Mouse (Mus musculus) right cerebral cortex, postnatal 4 days (tissue): Measurements from ENCODE around the gene Lrch4.
"Not testable (repeated sequence)": the region's sequence is repeated elsewhere in the genome, so short reads cannot be mapped to it uniquely, and the experiment has no call there.

Experiments used
- DNase-seq: peaks from one replicate; pipeline ENCODE4 v3.0.0-alpha.2; 2022

Lrch4 gene

GRCm38 (mm10) chr5:137613550-137613949, 15.4 kb upstream of the Lrch4 start, which contains the start of gene Pcolce:
Gene Pcolce, minus strand, starts transcription at chr5:137613784.
- no peak for DNase-seq

DNA sequence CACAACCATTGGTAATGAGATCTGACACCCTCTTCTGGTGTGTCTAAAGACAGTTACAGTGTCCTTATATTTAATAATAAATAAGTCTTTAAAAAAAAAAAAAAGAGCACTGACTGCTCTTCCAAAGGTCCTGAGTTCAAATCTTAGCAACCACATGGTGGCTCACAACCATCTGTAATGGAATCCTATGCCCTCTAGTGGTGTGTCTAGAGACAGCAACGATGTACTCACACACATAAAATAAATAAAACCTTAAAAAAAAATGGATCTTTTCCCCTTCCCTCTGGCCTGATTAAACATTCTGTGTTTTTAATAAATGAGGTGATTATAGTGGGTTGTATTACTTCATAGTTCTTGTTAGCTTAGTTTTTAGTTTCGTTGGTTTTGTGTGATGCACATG, 14.0 kb upstream of the Lrch4 start:
- not testable (repeated sequence) for DNase-seq

GRCm38 (mm10) chr5:137615347-137615746, 13.6 kb upstream of the Lrch4 start:
- DNase-seq: no peak

GRCm38 (mm10) chr5:137623937-137624530, 4.9 kb upstream of the Lrch4 start:
- DNase-seq: no peak

- no peak for DNase-seq
These were observed 930 bp upstream of the Lrch4 start for GRCm38 (mm10) chr5:137627991-137628390.

DNA sequence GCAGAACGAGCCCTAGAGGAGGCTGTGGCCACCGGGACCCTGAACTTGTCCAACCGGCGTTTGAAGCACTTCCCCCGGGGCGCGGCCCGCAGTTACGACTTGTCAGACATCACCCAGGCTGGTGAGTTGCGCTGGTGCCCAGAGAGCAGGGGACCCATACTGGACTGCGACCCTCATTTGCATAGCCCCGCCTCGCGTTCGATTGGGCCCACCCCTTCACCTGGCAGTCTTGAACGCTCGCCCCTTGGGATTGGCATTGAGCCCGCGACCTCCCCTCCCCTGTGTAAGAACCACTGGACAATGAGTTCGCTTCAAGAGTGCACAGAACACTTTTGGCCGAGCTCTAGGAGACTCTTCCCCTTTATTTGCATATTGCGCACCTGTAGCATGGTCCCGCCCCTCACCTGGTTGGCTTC, 393 bp downstream of the Lrch4 start:
- peak; percentile 44 for DNase-seq

GRCm38 (mm10) chr5:137629906-137630545, 1.1 kb downstream of the Lrch4 start:
- no peak for DNase-seq

DNA sequence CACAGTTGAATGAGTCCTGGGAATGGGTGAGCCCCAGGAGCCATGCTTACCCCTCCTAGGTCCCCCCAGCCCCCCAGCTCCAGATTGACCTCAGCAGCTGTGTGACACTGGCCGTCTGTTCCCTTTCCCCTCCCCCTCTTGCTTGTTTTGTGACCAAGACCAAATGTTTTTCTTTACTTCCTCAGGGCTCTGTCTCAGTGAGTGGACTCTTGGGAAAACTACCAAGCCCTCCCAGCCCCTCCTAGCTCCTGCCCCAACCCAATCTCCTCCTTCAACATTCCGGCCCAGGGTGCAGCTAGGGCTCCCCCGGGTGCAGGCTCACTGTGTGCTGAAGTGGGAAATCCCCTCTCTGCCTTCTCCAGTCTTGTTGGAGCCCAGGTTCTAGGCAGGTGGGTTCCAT, 1.7 kb downstream of the Lrch4 start:
- no peak for DNase-seq

DNA sequence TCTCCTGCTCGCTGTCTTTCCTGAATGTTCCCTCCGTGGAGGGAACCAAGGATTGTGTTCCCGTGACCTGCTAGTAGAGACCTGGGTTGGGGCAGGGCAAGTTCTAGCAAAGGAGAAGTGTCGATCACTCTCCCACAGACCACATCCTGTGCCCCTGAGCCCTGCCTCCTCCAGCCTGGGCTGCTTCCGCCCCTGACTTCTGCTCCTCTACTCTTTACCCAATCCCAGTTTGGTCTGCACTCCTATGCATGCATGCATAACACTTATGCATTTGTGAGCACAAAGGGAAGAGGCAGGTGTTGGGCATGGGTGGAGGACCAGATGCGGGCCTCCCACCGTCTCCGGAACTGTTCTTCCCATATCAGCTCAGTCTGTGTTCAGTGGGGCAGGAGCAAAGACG, 2.2 kb downstream of the Lrch4 start:
- DNase-seq: no peak

DNA sequence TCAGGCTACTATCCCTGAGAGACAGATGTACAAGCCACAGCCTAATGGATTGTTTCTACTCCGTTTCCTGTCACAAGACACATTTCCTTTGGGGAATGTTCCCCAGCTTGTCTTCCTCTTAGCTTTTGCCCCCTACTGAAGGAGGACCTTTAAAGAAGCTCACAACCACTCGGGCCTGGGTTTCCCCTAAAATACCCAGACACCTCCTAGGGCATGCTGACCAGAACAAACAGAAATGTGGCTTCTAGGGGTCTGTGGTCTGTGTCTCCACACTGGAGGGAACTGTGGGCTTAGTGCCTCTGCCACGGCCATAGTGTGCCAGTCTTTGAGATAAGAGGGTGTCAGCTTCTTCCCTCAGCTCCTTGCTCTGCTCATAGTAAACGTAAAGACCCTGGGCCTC, 2.7 kb downstream of the Lrch4 start:
- no peak for DNase-seq

DNA sequence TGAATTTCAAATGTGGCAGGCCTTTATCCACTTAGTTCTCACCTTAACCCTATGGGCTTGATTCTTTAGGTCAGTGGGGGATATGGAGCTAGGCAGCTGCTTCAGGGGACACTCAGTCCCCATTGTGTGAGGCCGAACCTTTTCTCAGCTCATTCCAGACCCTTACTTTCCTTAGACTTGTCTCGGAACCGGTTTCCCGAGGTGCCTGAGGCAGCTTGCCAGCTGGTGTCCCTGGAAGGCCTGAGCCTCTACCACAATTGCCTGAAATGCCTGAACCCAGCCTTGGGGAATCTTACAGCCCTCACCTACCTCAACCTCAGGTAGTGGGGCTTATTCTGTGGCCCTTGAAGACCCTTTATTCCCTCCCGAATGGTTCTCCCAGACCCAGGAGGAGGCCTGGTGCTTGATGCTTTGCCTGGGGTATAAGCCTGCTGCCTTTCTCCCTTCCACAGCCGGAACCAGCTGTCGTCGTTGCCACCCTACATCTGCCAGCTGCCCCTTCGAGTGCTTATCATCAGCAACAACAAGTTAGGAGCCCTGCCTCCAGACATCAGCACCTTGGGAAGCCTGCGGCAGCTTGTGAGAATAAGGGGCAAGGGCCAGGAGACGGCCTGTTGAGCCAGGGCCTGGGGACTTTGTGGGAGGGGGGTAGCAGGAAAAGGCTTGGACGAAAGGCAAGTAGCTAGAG, 4.6 kb downstream of the Lrch4 start:
- no peak for DNase-seq

DNA sequence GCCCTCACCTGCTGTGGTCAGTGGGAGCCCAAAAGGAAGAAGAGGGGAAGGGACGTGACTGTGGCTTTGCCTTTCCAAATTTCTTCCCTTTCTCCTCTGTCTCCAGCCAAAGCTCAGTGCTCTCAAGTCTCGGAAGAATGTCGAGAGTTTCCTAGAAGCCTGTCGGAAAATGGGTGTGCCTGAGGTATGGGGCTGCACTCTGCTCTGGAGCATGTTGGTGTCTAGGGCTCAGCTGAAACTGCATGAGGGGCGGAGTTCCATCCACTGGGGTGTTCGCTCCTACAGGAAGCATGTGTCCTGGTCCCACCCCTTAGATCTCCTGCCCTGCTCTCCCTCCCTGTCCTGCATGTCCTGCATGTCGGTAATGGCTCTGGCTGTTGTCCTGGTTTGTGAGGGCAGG, 10.6 kb downstream of the Lrch4 start:
- DNase-seq: no peak

- DNase-seq: no peak
These were observed 12.1 kb downstream of the Lrch4 start, which contains the start of gene Sap25 for GRCm38 (mm10) chr5:137641054-137641453. Gene Sap25, plus strand, starts transcription at chr5:137641334.

- no peak for DNase-seq
These were observed 14.0 kb downstream of the Lrch4 start for GRCm38 (mm10) chr5:137642886-137643285.

GRCm38 (mm10) chr5:137644484-137644883, 15.6 kb downstream of the Lrch4 start:
- DNase-seq: no peak

- no peak for DNase-seq
These were observed 16.2 kb downstream of the Lrch4 start for GRCm38 (mm10) chr5:137645091-137645651.

- no peak for DNase-seq
These were observed 16.8 kb downstream of the Lrch4 start, which contains the start of gene Irs3 for GRCm38 (mm10) chr5:137645652-137646091. Gene Irs3, minus strand, starts transcription at chr5:137645714.

DNA sequence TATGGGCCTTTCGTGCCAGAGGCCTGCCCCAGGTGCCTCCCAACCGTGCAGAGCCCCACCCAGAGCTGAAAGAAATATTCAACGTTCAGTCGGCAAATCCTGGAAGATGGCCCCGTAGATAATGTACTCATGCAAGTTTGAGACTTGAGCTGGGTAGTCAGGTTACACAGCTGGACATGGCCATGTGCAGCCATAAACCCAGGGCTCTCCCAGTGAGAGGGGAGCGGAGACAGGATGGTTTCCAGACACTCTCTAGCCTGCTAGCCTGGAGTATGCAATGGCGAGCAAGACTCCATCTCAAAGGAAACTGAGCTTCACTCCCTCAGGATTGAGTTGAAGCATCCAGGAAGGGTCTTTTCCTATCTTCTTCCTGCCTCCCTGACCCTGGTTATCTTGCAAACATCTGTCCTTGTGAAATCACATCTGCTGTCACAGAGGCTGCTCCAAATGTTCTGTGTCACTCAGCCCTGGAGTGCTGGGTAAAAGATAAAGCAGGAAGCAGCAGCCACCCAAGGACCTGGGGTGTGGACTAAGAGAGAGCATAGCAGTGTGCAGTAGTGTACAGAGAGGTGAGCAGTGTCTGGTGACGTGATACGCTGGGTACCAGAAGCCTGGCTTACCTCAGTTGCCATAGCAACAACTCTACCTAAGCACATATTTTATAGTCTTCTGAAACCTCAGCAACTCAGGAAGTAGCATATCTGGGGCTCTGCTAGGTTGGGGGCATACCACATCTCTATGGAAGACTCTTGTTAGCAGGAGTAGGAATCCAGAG, 19.1 kb downstream of the Lrch4 start:
- DNase-seq: no peak

DNA sequence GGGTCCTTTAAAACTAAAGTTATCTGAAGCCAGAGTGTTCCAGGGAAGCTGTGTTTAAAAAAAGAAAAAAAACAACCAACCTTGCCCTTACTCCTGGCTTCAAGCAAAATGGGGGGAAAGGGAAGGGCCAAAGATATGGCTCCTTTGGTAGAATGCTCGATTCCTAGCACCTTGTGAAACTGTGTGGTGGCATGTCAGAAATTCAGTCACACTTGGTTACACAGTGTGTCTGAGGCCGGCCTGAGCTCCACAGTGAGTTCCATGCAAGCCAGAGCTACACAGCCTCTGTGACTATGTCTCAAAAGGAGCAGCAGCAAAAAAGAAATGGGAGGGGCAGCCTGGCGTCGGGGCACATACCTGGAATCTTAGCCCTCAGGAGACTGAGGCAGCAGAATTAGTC, 20.3 kb downstream of the Lrch4 start:
- DNase-seq: no peak

- DNase-seq: no peak
These were observed 21.0 kb downstream of the Lrch4 start for GRCm38 (mm10) chr5:137649669-137650571.

GRCm38 (mm10) chr5:137652474-137652873, 23.6 kb downstream of the Lrch4 start:
- peak; percentile 65 for DNase-seq

DNA sequence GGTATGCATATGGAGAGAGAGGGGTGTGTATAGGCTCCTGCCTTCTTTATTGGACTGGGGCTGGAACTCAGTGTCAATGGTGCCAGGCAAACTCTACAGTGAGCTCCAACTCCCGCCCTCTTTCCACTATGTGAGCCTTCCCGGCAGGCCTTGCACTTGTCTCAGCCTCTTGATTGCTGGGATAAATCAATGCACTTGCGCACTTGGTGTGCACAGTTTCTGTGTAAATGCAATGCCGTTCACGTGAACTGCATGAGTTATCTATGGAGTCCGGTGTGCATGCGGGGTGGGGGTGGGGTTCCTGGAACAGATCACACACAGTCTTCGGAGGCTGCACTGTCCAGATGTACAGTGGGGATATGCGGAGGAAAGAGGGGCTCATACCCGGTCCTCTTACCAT, 24.4 kb downstream of the Lrch4 start:
- no peak for DNase-seq
